Mouse (Mus musculus): Measurements from ENCODE around the gene Gnat3.

- no peak for TF ChIP-seq POLR2A (IDR thresholded peaks at IDR 0.05; ENCODE audit: extremely low read depth, insufficient read depth, low read length)
- TF ChIP-seq CTCF (IDR thresholded peaks at IDR 0.05; ENCODE audit: extremely low read depth, insufficient read depth, low read length), result no peak
These were observed 38.2 kb upstream of the Gnat3 start for GRCm38 (mm10) chr5:17924085-17924518.
